Mouse (Mus musculus) heart, embryonic 13.5 days (tissue): ENCODE measurements at regions not wholly inside any gene's neighbourhood (a gene's known extent, or its start where the extent isn't known, plus 50 kb on each side); places are given as distances from the start of the nearest gene placed in this dataset.
A peak's percentile ranks its signal among the peaks of the same experiment; 100 is the strongest.

Experiments used
- ATAC-seq: fragments of 200-750 bp; cut with Nextera tagmentation; 2 replicates; pipeline ENCODE4 v1.8.0; 2017; ENCODE audit warnings: moderate TSS enrichment; ENCODE audit not compliant: insufficient number of reproducible peaks, low FRiP score, low TSS enrichment; ENCODE audit errors: extremely low read depth
- H3K27ac ChIP-seq: fragments of 300-500 bp; sonication (generic); replicated peaks from 2 replicates; pipeline ENCODE4 v1.5.1; 2015; ENCODE audit warnings: moderate library complexity, mild to moderate bottlenecking, inconsistent platforms
- H3K27me3 ChIP-seq: fragments of 300-500 bp; sonication (generic); replicated peaks from 2 replicates; pipeline ENCODE4 v1.6.1; 2015; ENCODE audit warnings: mild to moderate bottlenecking, inconsistent platforms
- H3K36me3 ChIP-seq: fragments of 300-500 bp; sonication (generic); 2 replicates; pipeline ENCODE4 v1.6.1; 2015; ENCODE audit warnings: mild to moderate bottlenecking, inconsistent platforms
- H3K4me1 ChIP-seq: fragments of 300-500 bp; sonication (generic); 2 replicates; pipeline ENCODE4 v1.6.1; 2015; ENCODE audit warnings: inconsistent platforms
- H3K4me2 ChIP-seq: fragments of 300-500 bp; sonication (generic); 2 replicates; pipeline ENCODE4 v1.6.1; 2015; ENCODE audit warnings: inconsistent platforms, mild to moderate bottlenecking, moderate library complexity
- H3K4me3 ChIP-seq: fragments of 300-500 bp; sonication (generic); 2 replicates; pipeline ENCODE4 v1.5.1; 2015; ENCODE audit warnings: moderate library complexity, mild to moderate bottlenecking, inconsistent platforms
- H3K9ac ChIP-seq: fragments of 300-500 bp; sonication (generic); 2 replicates; pipeline ENCODE4 v1.6.1; 2015; ENCODE audit warnings: inconsistent platforms, mild to moderate bottlenecking, moderate library complexity
- H3K9me3 ChIP-seq: fragments of 300-500 bp; sonication (generic); 2 replicates; pipeline ENCODE4 v1.6.1; 2016; ENCODE audit warnings: inconsistent platforms
- WGBS: fragments of 180-500 bp; shearing (Covaris S2); methylation state at CpG from one replicate; pipeline ENCODE4 v1.1.7; 2015; ENCODE audit warnings: mixed read lengths; 5-methylcytosine and 5-hydroxymethylcytosine counted together

DNA sequence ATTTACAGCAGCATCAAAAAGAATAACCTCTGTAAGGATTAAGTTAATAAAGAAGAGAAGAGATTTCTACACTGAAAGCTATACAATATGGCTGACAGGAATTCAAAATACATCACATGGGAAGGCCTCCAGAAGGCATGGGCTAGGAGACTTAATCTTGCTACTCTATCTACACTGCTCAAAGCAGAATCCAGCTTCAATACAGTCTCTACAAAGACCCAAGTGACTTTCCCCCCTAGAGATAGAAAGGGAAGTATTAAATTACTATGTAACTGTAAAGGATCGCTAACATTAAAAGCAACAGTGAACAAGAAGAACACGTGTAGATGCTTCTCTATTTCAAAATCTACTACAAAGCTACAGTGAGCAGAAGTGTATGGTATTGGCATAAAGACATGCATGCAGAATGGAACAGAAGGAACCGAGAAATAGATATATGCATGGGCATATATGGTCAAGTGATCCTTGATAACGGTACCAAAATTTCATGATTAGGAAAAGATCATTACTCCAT, 137.9 kb upstream of the Usp9x start:
- Histone ChIP-seq H3K4me2 (no peak overlapping the region), H3K27me3 (peaks cover 17% of the 10 kb centered on the region; the same call in 1 of the 2 replicates), H3K4me1 (peaks cover 7% of the 10 kb centered on the region), H3K36me3 (no peaks in the 10 kb centered on the region), H3K9ac (no peak overlapping the region), H3K9me3 (no peaks in the 10 kb centered on the region), H3K27ac (no peak overlapping the region), H3K4me3 (no peak overlapping the region)
- 79% methylated on average over 4 of the region's 4 CpGs for WGBS
- ATAC-seq = no peak

DNA sequence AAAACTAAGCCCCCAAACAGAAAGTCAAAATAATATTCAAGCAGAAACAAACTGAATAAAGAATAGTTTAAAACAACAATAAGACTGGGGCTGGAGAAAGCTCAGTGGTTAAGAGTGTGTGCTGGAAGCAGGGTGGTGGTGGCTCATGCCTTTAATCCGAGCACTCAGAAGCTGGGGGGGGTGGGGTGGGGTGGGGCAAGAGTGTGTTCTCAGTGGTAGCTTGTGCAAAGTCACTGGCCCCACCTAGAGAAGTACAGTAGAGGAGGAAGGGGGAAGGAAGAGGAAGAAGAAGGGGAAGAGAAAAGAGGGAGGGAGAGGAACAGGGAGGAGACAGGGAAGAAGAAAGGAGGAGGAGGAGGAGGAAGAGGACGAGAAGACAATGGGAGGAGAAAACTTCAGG, 141.1 kb upstream of the Usp9x start:
- Histone ChIP-seq H3K4me2 (no peak overlapping the region), H3K36me3 (no peaks in the 10 kb centered on the region), H3K4me3 (no peak overlapping the region), H3K9ac (no peak overlapping the region), H3K4me1 (peaks cover 29% of the 10 kb centered on the region), H3K27ac (no peak overlapping the region), H3K9me3 (no peaks in the 10 kb centered on the region), H3K27me3 (no peaks in the 10 kb centered on the region)
- 50% methylated on average over 2 of the region's 2 CpGs for WGBS
- no peak for ATAC-seq

- ATAC-seq = peak; percentile 58
- Histone ChIP-seq H3K27ac (peak overlapping the region; percentile 81), H3K9me3 (no peaks in the 10 kb centered on the region), H3K9ac (0 out of 2 replicates have a peak overlapping the region, but pooled peaks have one; percentile 7), H3K36me3 (no peaks in the 10 kb centered on the region), H3K27me3 (no peaks in the 10 kb centered on the region; the same call in 1 of the 2 replicates), H3K4me2 (peak overlapping the region; percentile 9; the same call in 1 of the 2 replicates), H3K4me1 (peaks cover 29% of the 10 kb centered on the region), H3K4me3 (no peak overlapping the region)
- 27% methylated on average over 11 of the region's 11 CpGs for WGBS
Observed at GRCm38 (mm10) chrX:12927797-12928589, 143.3 kb upstream of the Usp9x start.

GRCm38 (mm10) chrX:12924705-12925644, 146.3 kb upstream of the Usp9x start:
- H3K27me3 ChIP-seq = no peaks in the 10 kb centered on the region; the same call in 1 of the 2 replicates
- H3K27ac ChIP-seq = no peak overlapping the region
- H3K4me2 ChIP-seq = no peak overlapping the region
- H3K9ac ChIP-seq = no peak overlapping the region
- H3K36me3 ChIP-seq = no peaks in the 10 kb centered on the region
- no peaks in the 10 kb centered on the region for H3K9me3 ChIP-seq
- no peak for ATAC-seq
- peaks cover 29% of the 10 kb centered on the region for H3K4me1 ChIP-seq
- H3K4me3 ChIP-seq = no peak overlapping the region
- 68% methylated on average over 10 of the region's 10 CpGs for WGBS

- Histone ChIP-seq H3K4me2 (no peak overlapping the region), H3K27me3 (no peaks in the 10 kb centered on the region; the same call in 1 of the 2 replicates), H3K27ac (no peak overlapping the region), H3K9me3 (no peaks in the 10 kb centered on the region), H3K36me3 (no peaks in the 10 kb centered on the region), H3K4me1 (no peaks in the 10 kb centered on the region; the same call in 1 of the 2 replicates), H3K4me3 (no peak overlapping the region), H3K9ac (no peak overlapping the region)
- ATAC-seq = no peak
- WGBS = 32% methylated on average over 3 of the region's 3 CpGs
Observed at GRCm38 (mm10) chrX:12919576-12919975, 151.7 kb upstream of the Usp9x start.

DNA sequence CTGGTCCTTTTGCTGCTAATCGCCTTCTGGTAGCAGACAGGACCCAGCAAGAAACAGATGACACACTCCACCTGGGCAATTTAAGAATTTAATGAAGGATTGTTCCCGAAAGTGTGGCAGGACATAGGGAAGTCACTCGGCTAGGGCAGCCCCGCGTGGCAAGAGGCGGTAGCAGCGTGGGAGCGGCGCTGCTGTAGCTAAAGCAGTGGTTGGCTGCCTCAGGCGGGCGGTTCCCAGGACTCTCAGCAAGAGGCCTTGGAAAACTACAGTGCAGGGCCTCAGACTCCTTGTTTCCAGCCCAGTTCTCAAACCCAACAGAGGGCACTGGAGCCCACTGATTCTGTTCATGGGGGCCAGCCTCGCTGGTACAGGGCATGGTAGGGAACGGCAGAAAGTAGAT, 154.2 kb upstream of the Usp9x start:
- Histone ChIP-seq H3K36me3 (no peaks in the 10 kb centered on the region), H3K9ac (peak overlapping the region; percentile 1; the same call in 1 of the 2 replicates), H3K4me2 (peak overlapping the region; percentile 63), H3K9me3 (no peaks in the 10 kb centered on the region), H3K4me1 (no peaks in the 10 kb centered on the region; the same call in 1 of the 2 replicates), H3K27ac (peak overlapping the region; percentile 12; the same call in 1 of the 2 replicates), H3K4me3 (peak overlapping the region; percentile 43), H3K27me3 (no peaks in the 10 kb centered on the region; the same call in 1 of the 2 replicates)
- WGBS = 22% methylated on average over 13 of the region's 13 CpGs
- no peak for ATAC-seq

GRCm38 (mm10) chrX:12916684-12917083, 154.6 kb upstream of the Usp9x start:
- Histone ChIP-seq H3K4me1 (no peaks in the 10 kb centered on the region; the same call in 1 of the 2 replicates), H3K36me3 (no peaks in the 10 kb centered on the region), H3K9me3 (no peaks in the 10 kb centered on the region), H3K4me3 (peak overlapping the region; percentile 43), H3K4me2 (peak overlapping the region; percentile 63), H3K27me3 (no peaks in the 10 kb centered on the region; the same call in 1 of the 2 replicates), H3K27ac (peak overlapping the region; percentile 12; the same call in 1 of the 2 replicates), H3K9ac (peak overlapping the region; percentile 1)
- 22% methylated on average over 11 of the region's 11 CpGs for WGBS
- ATAC-seq = no peak; the same call in 1 of the 2 replicates

DNA sequence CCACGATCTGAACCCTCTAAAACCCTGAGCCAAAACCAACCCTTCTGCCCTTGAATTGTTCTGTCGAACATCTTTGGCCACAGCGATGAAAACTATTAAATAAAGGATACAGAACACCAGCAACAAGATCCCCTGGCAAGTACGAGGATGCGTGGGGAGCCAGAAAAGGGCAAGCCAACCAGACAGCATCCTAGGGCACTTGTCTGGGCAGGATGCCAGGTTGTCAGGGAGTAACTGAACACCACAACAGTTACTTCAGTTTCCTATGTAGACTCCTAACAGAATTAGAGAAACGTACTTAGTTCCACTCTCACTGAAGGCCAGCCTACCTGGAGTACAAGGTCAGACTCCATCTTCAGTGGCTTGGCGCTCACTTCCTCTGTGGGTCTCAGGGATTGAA, 138.4 kb upstream of the Med14 start:
- Histone ChIP-seq H3K9me3 (no peaks in the 10 kb centered on the region), H3K4me1 (no peaks in the 10 kb centered on the region), H3K9ac (no peak overlapping the region), H3K27ac (no peak overlapping the region), H3K27me3 (0 out of 2 replicates have a peak, but pooled peaks cover 11% of the 10 kb centered on the region), H3K4me3 (no peak overlapping the region), H3K4me2 (no peak overlapping the region), H3K36me3 (no peaks in the 10 kb centered on the region)
- ATAC-seq = no peak
- WGBS = 68% methylated on average over 7 of the region's 7 CpGs

DNA sequence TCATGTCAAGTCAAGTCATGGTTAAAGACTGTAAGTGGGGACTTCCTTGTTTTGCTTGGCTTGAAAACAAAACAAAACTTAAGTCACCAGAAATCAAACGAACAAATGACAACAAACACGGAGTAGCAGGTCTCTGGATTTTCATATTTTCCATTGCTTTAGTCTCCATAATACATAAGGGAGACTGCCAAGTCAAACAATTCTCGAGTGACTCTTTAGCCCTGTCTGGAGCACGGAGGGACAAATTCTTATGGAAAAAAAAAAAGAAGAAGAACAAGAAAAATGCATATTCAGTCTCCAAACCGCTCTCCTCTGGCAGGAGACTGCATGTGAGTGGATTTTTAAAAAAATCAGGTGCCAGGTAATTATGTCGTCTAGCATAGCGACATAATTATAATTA, 129.6 kb upstream of the Med14 start:
- ATAC-seq = no peak
- no peaks in the 10 kb centered on the region for H3K36me3 ChIP-seq
- 63% methylated on average over 7 of the region's 7 CpGs for WGBS
- H3K9ac ChIP-seq = no peak overlapping the region
- H3K4me3 ChIP-seq = no peak overlapping the region
- no peaks in the 10 kb centered on the region for H3K9me3 ChIP-seq
- H3K27ac ChIP-seq = no peak overlapping the region
- H3K27me3 ChIP-seq = peaks cover 3% of the 10 kb centered on the region; the same call in 1 of the 2 replicates
- no peak overlapping the region for H3K4me2 ChIP-seq
- peaks cover 5% of the 10 kb centered on the region; the same call in 1 of the 2 replicates for H3K4me1 ChIP-seq

- ATAC-seq = no peak
- H3K36me3 ChIP-seq = no peaks in the 10 kb centered on the region
- no peak overlapping the region for H3K4me2 ChIP-seq
- H3K27me3 ChIP-seq = peaks cover 3% of the 10 kb centered on the region; the same call in 1 of the 2 replicates
- no peak overlapping the region for H3K4me3 ChIP-seq
- peaks cover 6% of the 10 kb centered on the region; the same call in 1 of the 2 replicates for H3K4me1 ChIP-seq
- WGBS = 66% methylated on average over 3 of the region's 3 CpGs
- no peaks in the 10 kb centered on the region for H3K9me3 ChIP-seq
- H3K27ac ChIP-seq = no peak overlapping the region
- H3K9ac ChIP-seq = no peak overlapping the region
Observed at GRCm38 (mm10) chrX:12889482-12889808, 127.6 kb upstream of the Med14 start.
